Mouse (Mus musculus) forebrain, embryonic 15.5 days (tissue): ENCODE measurements around the gene Ftl1. TPM values are rescaled to one million over a fixed set of nuclear protein-coding genes. Genes with fewer than 3 reads are reported as not detected.
"Not testable (repeated sequence)": the region's sequence is repeated elsewhere in the genome, so short reads cannot be mapped to it uniquely, and the experiment has no call there.

ENCODE experiments used
- ATAC-seq: fragments of 200-750 bp; cut with Nextera tagmentation; replicated peaks from 2 replicates; pipeline ENCODE4 v1.8.0; 2017; ENCODE audit warnings: mild to moderate bottlenecking, moderate TSS enrichment, moderate library complexity
- H3K27ac ChIP-seq: fragments of 300-500 bp; sonication (generic); replicated peaks from 2 replicates; pipeline ENCODE4 v1.5.1; 2015; ENCODE audit warnings: mild to moderate bottlenecking, inconsistent platforms
- H3K27me3 ChIP-seq: fragments of 300-500 bp; sonication (generic); 2 replicates; pipeline ENCODE4 v1.6.1; 2015; ENCODE audit warnings: inconsistent platforms
- H3K36me3 ChIP-seq: fragments of 300-500 bp; sonication (generic); 2 replicates; pipeline ENCODE4 v1.6.1; 2015; ENCODE audit warnings: mild to moderate bottlenecking, inconsistent platforms
- H3K4me1 ChIP-seq: fragments of 300-500 bp; sonication (generic); 2 replicates; pipeline ENCODE4 v1.6.1; 2015; ENCODE audit warnings: inconsistent platforms
- H3K4me2 ChIP-seq: fragments of 300-500 bp; sonication (generic); replicated peaks from 2 replicates; pipeline ENCODE4 v1.6.1; 2015; ENCODE audit warnings: mild to moderate bottlenecking, inconsistent platforms
- H3K4me3 ChIP-seq: fragments of 300-500 bp; sonication (generic); 2 replicates; pipeline ENCODE4 v1.5.1; 2015; ENCODE audit warnings: mild to moderate bottlenecking, inconsistent platforms
- H3K9ac ChIP-seq: fragments of 300-500 bp; sonication (generic); replicated peaks from 2 replicates; pipeline ENCODE4 v1.6.1; 2015; ENCODE audit warnings: mild to moderate bottlenecking, inconsistent platforms
- H3K9me3 ChIP-seq: fragments of 300-500 bp; sonication (generic); 2 replicates; pipeline ENCODE4 v1.6.1; 2016; ENCODE audit warnings: inconsistent platforms
- WGBS: fragments of 180-500 bp; shearing (Covaris S2); methylation state at CpG from one replicate; pipeline ENCODE4 v1.1.7; 2015; ENCODE audit warnings: mixed read lengths; 5-methylcytosine and 5-hydroxymethylcytosine counted together
- polyA plus RNA-seq: library from polyadenylated mRNA; unstranded; fragments of >200 nt; fragmentation: Nextera tagmentation; extraction: Ambion mirVana; gene quantifications from 2 replicates; pipeline ENCODE4 v1.2.1, GENCODE M21; 2015

The Ftl1 gene
- polyA plus RNA-seq, 1 experiment from 2014 or later: 6,132 TPM

DNA sequence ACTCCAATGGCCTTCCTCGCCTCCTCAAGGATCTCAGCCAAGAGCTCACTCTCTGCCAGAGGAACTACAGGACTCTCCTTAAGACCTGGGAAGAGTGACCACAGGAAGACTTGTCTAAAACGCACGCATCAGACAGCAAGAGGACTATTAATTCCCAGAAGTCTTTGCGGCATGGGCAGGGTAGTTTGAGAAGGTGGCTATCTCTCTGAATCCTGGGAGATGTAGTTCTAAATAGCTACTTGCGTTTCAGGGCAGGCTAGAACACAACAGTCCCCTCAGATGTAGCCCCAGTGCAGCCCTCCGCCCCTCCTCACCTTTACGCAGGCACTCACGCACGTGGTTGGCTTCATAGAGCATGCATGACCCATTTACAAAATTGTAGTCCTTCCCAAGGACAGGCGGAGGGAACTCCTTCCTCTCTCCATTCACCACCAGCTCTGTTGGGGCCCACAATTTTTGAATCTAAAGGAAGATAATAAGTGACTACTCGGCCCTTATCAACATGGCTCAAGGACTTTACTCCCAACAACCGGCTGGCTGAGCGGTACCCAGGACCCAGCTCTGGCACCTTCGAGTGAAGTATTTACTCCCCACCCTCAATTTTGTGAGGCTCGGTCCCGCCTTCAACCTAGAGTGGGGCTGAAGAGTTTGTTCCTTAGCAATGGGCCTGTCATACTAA is 15.7 kb upstream of the Ftl1 start:
- 72% methylated on average over 16 of the region's 16 CpGs for WGBS
- no peak overlapping the region for H3K9ac ChIP-seq

DNA sequence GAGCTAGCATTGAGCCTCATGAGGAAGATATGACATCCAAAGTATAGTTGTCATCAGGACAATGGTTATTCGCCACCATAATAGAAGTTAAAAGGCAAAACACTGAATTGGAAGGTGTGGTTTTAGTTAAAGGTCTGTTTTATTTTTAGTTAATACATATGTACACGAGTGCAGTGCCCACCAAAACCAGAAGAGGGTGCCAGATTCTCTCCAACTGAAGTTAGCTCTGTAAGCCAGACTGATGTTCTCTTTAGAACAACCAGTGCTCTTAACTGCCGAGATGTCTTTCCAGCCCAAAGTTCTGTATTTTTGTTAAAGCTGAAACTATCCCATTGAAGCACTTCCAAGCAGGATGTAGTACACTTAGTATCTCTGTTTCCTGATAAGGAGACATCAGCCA is 11.2 kb upstream of the Ftl1 start:
- Histone ChIP-seq H3K4me3 (no peak overlapping the region), H3K9ac (no peak overlapping the region), H3K9me3 (no peaks in the 10 kb centered on the region), H3K27me3 (no peaks in the 10 kb centered on the region), H3K27ac (no peak overlapping the region), H3K4me1 (peaks cover 9% of the 10 kb centered on the region), H3K4me2 (no peak overlapping the region), H3K36me3 (no peaks in the 10 kb centered on the region)
- 8% methylated on average over 3 of the region's 3 CpGs for WGBS
- no peak for ATAC-seq

More for the DNA sequence above, 15.7 kb upstream of the Ftl1 start:
- Histone ChIP-seq H3K27ac (no peak overlapping the region), H3K4me3 (no peak overlapping the region), H3K36me3 (no peaks in the 10 kb centered on the region), H3K4me1 (no peaks in the 10 kb centered on the region), H3K9me3 (no peaks in the 10 kb centered on the region), H3K27me3 (no peaks in the 10 kb centered on the region), H3K4me2 (no peak overlapping the region)
- no peak for ATAC-seq

DNA sequence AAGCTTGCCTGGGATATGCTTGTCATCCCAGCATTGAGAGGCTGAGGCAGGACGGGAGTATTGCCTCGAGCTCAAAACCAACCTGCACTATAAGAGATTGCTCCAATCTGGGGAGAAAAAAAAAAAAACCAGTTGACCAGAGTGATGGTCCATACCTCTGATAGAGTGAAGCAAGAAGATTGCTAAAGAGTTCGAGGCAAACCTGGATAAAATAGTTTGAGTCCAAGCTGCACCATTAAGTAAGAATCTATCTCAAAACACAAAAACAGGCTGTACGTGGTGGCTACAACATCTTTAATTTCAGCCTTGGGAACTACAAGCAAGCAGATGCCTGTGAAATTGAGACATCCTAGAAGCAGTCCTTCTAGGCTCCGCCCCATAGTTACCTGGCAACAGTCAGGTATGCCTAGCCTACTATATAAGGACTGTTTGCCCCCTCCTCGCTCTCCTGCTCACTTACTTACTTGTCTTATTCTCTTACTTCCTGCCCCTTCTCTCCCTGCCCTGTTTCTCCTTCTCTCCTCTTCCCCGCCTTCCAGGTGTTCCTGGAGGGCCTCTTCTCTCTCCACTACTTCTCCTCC is 7.5 kb upstream of the Ftl1 start:
- peak overlapping the region; percentile 84 for H3K4me3 ChIP-seq
- H3K9me3 ChIP-seq: no peaks in the 10 kb centered on the region
- H3K27me3 ChIP-seq: no peaks in the 10 kb centered on the region
- H3K9ac ChIP-seq: peak overlapping the region; percentile 43; the same call in 1 of the 2 replicates
- peak; percentile 32; the same call in 1 of the 2 replicates for ATAC-seq
- H3K4me1 ChIP-seq: peaks cover 25% of the 10 kb centered on the region
- 36% methylated on average over 7 of the region's 7 CpGs for WGBS
- H3K4me2 ChIP-seq: peak overlapping the region; percentile 67
- H3K27ac ChIP-seq: no peak overlapping the region
- H3K36me3 ChIP-seq: peaks cover 25% of the 10 kb centered on the region

DNA sequence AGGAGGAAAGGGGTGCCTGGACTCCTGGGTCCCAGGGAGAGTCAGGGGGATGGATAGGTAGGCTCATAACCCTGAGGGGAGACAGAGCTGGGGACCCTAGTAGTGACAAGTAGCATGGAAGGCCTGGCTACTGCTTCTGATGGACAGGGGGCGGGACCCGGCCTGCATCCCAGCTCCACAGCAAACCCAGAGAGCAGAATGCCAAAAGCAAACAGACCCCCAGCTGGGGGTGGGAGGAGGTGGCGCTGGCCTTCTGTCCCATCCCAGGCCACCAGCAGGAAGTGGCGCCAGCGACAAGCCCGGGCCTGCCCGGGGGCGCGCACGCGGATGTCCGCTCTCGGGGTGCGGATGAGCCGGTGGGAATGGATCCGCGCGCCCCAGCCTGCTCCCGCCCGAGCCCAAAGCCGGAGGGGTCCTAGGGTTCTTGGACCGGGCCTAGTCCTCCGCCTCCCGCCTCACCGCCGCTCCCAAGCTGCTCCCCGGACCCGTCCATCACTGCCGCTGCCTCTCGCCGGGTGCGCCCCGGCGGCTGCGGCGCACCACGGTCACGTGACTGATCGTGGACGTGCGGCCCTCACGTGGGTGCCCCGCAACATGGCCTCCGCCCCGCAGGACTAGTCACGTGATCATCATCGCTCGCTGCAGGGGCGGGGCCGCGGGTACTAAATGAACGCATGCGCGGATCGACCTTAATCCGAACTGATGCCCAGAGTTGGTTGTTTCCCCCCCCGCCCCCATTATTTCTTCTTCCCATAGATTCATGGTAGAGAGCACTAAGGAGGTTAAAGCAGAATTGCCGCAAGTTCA is 6.8 kb upstream of the Ftl1 start, which contains the start of gene Bax:
TSS of gene Bax (minus strand) at position 616 of the 807 bp plus-strand sequence.
- H3K9me3 ChIP-seq: no peaks in the 10 kb centered on the region
- peak within 1 kb of the TSS; percentile 71 for H3K27ac ChIP-seq
- H3K27me3 ChIP-seq: no peaks in the 10 kb centered on the region
- H3K4me1 ChIP-seq: peaks cover 25% of the 10 kb centered on the region
- H3K4me2 ChIP-seq: peak within 1 kb of the TSS; percentile 67
- H3K4me3 ChIP-seq: peak within 1 kb of the TSS; percentile 84
- ATAC-seq: peak; percentile 82
- peak within 1 kb of the TSS; percentile 88 for H3K9ac ChIP-seq
- peaks cover 29% of the 10 kb centered on the region for H3K36me3 ChIP-seq
- WGBS: under 1% methylated on average over 57 of the region's 58 CpGs

DNA sequence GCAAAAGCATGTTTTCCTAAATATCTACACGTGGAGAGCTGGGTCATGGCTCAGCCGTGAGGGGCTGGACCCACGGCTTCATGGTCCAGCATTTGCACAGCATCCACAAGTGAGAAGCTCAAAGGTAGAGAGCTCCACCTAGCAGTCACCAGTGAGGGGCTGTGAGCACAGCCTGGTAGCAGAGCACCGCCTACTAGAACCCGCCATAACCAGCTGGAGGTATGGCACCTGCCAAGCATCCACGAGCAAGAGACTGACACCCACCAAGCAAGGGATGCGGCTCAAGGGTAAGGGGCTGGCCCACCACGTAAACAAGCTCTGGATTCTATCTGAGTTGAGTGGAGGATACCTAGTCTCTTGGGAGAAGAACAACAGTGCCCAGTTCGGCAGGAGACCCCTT is 5.9 kb upstream of the Ftl1 start:
- Histone ChIP-seq H3K4me2 (peak overlapping the region; percentile 67), H3K27me3 (no peaks in the 10 kb centered on the region), H3K36me3 (peaks cover 29% of the 10 kb centered on the region), H3K27ac (no peak overlapping the region), H3K9ac (peak overlapping the region; percentile 88), H3K9me3 (no peaks in the 10 kb centered on the region), H3K4me1 (peaks cover 30% of the 10 kb centered on the region), H3K4me3 (peak overlapping the region; percentile 84)
- WGBS: 76% methylated on average over 9 of the region's 9 CpGs
- ATAC-seq: no peak

DNA sequence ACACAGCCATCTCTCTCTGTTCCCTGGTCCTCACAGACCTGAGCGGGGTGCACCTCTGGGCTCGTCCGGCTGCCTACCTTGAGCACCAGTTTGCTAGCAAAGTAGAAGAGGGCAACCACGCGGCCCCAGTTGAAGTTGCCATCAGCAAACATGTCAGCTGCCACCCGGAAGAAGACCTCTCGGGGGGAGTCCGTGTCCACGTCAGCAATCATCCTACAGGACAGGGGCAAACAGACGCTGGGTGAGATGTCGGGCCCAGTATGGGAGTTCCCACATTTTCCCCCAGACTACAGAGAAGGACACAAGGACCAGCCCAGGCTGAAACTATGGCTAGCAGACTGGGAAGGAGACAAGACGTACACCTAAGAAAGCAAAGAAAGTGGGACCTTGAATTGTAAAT is 5.4 kb upstream of the Ftl1 start:
- H3K36me3 ChIP-seq: peaks cover 29% of the 10 kb centered on the region
- 97% methylated on average over 12 of the region's 12 CpGs for WGBS
- no peak for ATAC-seq
- peaks cover 34% of the 10 kb centered on the region for H3K4me1 ChIP-seq
- H3K27ac ChIP-seq: no peak overlapping the region
- no peak overlapping the region for H3K4me3 ChIP-seq
- H3K9me3 ChIP-seq: no peaks in the 10 kb centered on the region
- no peak overlapping the region; the same call in 1 of the 2 replicates for H3K4me2 ChIP-seq
- no peaks in the 10 kb centered on the region for H3K27me3 ChIP-seq
- 0 out of 2 replicates have a peak overlapping the region, but pooled peaks have one; percentile 88 for H3K9ac ChIP-seq

DNA sequence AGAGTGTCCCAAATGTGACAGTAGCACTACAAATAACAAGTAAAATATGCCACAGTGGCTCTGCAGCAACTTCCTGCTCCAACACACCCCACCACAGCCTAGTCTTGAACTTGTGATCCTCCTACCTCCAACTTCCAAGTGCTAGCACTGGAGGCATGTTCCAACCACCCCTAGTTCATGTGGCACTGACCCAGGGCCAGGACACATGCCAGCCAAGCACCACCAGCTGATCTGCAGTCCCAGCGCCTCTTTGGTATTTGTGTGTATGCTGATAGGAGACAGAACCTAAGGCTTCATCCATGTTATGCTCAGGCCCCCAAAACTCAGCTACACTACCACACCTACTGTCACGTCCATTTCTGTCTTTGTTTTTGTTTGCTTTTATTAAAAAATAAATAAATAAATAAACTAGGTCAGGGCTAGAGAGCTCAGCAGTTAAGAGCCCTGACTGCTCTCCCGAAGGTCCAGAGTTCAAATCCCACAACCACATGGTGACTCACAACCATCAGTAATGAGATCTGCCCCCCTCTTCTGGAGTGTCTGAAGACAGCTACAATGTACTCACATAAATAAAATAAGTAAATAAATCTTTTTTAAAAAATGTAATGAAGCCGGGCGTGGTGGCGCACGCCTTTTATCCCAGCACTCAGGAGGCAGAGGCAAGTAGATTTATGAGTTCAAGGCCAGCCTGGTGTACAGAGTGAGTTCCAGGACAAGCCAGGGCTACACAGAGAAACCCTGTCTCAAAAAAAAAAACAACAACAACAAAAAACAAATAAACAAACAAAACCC is 4.5 kb upstream of the Ftl1 start:
- no peaks in the 10 kb centered on the region for H3K9me3 ChIP-seq
- H3K4me2 ChIP-seq: no peak overlapping the region
- no peak overlapping the region for H3K4me3 ChIP-seq
- H3K9ac ChIP-seq: no peak overlapping the region
- H3K4me1 ChIP-seq: peaks cover 37% of the 10 kb centered on the region
- H3K27ac ChIP-seq: no peak overlapping the region
- ATAC-seq: no peak
- peaks cover 29% of the 10 kb centered on the region for H3K36me3 ChIP-seq
- WGBS: 92% methylated on average over 7 of the region's 7 CpGs
- H3K27me3 ChIP-seq: no peaks in the 10 kb centered on the region

DNA sequence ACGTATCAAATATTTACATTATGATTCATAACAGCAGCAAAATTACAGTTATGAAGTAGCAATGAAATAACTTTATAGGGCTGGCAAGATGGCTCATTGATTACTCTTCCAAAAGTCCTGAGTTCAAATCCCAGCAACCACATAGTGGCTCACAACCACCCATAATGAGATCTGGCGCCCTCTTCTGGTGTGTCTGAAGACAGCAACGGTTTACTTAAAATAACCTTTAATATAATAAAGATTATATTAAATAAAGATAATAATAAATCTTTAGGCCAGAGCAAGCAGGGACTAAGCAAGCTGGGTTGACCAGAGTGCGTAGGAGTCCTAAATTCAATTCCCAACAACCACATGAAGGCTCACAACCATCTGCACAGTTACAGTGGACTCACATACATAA is 3.2 kb upstream of the Ftl1 start:
- not testable (repeated sequence) for H3K4me3 ChIP-seq, ATAC-seq, H3K27ac ChIP-seq, H3K9ac ChIP-seq, H3K27me3 ChIP-seq, H3K4me2 ChIP-seq, H3K9me3 ChIP-seq
- WGBS: 80% methylated on average over 4 of the region's 4 CpGs
- Histone ChIP-seq H3K4me1 (peaks cover 43% of the 10 kb centered on the region), H3K36me3 (peaks cover 35% of the 10 kb centered on the region)

DNA sequence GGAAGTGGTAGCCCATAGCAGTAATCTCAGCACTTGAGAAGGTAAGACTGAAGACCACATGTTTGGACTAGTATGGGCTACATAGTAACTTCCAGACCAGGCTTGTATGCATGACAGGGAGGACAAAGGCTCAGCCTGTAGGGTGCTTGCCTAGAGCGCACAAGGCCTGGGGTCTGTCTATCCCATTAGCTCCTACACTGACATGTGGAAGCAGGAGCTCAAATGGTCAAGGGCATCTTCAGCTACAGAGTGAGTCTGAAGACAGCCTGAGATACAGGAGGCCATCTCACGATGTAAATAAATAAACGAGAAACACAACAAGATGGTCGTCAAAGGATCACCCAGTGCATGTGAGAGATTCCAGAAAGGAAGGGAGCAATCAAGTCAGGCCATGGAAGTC is 2.6 kb upstream of the Ftl1 start:
- no peak for ATAC-seq
- no peak overlapping the region for H3K4me2 ChIP-seq
- no peak overlapping the region for H3K9ac ChIP-seq
- H3K9me3 ChIP-seq: no peaks in the 10 kb centered on the region
- 89% methylated on average over 4 of the region's 4 CpGs for WGBS
- peaks cover 47% of the 10 kb centered on the region for H3K4me1 ChIP-seq
- H3K4me3 ChIP-seq: no peak overlapping the region
- peaks cover 40% of the 10 kb centered on the region for H3K36me3 ChIP-seq
- no peak overlapping the region for H3K27ac ChIP-seq
- no peaks in the 10 kb centered on the region for H3K27me3 ChIP-seq

DNA sequence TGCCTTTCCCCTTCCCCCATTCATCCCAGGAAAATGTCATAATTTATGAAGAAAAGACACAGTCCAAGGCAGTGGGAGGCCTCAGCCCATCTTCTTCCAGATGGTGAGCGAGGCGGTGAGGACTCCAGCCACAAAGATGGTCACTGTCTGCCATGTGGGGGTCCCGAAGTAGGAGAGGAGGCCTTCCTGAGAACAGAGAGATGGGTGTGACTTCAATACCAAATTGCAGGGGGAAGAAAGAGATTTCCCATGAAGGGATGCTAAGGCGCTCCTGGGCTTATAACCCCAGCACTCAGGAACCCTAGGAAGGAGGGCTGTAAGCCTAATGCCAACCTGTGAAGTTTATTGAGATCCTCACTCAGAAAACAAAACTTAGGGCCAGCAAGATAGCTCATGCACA is 2.1 kb upstream of the Ftl1 start:
- Histone ChIP-seq H3K4me1 (peaks cover 48% of the 10 kb centered on the region), H3K9me3 (no peaks in the 10 kb centered on the region), H3K36me3 (peaks cover 45% of the 10 kb centered on the region), H3K27me3 (no peaks in the 10 kb centered on the region), H3K4me2 (no peak overlapping the region), H3K9ac (no peak overlapping the region), H3K4me3 (no peak overlapping the region), H3K27ac (peak overlapping the region; percentile 7; the same call in 1 of the 2 replicates)
- ATAC-seq: no peak
- 94% methylated on average over 4 of the region's 4 CpGs for WGBS

DNA sequence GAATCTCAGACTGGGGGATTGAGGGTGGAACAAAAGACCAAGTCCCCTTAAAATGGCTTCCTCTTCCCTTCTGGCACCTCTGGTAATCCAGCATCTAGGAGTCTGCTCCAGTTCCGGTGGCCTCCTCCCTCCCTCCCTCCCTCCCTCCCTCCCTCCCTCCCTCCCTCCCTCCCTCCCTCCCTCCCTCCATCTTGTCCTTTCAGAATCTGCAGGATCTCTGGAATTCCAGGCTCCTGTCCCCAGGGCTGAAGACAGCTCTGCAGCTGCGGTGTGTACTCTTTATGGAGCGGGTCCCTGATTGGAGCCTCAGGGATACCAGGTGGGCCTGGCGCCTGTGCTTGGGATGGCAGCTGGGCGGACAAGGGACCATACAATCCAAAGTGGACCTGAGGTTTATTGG is 1.6 kb upstream of the Ftl1 start:
- Histone ChIP-seq H3K4me3 (no peak overlapping the region), H3K27ac (peak overlapping the region; percentile 96), H3K36me3 (peaks cover 47% of the 10 kb centered on the region), H3K4me1 (peaks cover 52% of the 10 kb centered on the region), H3K27me3 (no peaks in the 10 kb centered on the region), H3K4me2 (no peak overlapping the region), H3K9me3 (no peaks in the 10 kb centered on the region), H3K9ac (no peak overlapping the region)
- ATAC-seq: no peak
- 83% methylated on average over 4 of the region's 5 CpGs for WGBS
